Mouse (Mus musculus): Measurements from ENCODE around the gene Ctdnep1.

DNA sequence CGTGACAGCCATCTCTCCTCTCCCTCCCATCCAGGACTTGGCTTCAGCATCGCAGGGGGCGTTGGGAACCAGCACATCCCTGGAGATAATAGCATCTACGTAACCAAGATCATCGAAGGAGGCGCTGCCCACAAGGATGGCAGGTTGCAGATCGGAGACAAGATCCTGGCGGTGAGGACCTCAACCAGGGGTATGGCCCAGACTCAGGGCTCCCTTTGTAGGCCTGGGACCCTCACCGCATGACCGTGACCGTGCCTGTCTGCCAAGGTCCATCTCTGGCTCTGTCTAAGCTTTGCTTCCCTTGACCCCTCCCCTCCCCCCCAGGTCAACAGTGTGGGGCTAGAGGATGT, 50.3 kb downstream of the Ctdnep1 start:
- TF ChIP-seq CTCF (conservative IDR thresholded peaks at IDR 0.05; ENCODE audit: low read length) (no peak), POU5F1 (IDR thresholded peaks at IDR 0.05; ENCODE audit: borderline replicate concordance, low read length) (no peak)
